Mouse (Mus musculus) lung, embryonic 15.5 days (tissue): Measurements from ENCODE around the gene Rreb1. TPM values are rescaled to one million over a fixed set of nuclear protein-coding genes. Genes with fewer than 3 reads are reported as not detected.

ENCODE experiments used
- ATAC-seq: fragments of 200-750 bp; cut with Nextera tagmentation; 2 replicates; pipeline ENCODE4 v1.8.0; 2017; ENCODE audit warnings: moderate number of reproducible peaks, borderline replicate concordance; ENCODE audit not compliant: low FRiP score, low TSS enrichment; ENCODE audit errors: extremely low read depth
- H3K27ac ChIP-seq: fragments of 300-500 bp; sonication (generic); 2 replicates; pipeline ENCODE4 v1.5.1; 2015; ENCODE audit warnings: moderate library complexity, mild to moderate bottlenecking, inconsistent platforms
- H3K27me3 ChIP-seq: fragments of 300-500 bp; sonication (generic); 2 replicates; pipeline ENCODE4 v1.6.1; 2015; ENCODE audit warnings: inconsistent platforms
- H3K36me3 ChIP-seq: fragments of 300-500 bp; sonication (generic); 2 replicates; pipeline ENCODE4 v1.6.1; 2015; ENCODE audit warnings: inconsistent platforms
- H3K4me1 ChIP-seq: fragments of 300-500 bp; sonication (generic); 2 replicates; pipeline ENCODE4 v1.6.1; 2015; ENCODE audit warnings: inconsistent platforms
- H3K4me2 ChIP-seq: fragments of 300-500 bp; sonication (generic); 2 replicates; pipeline ENCODE4 v1.6.1; 2015; ENCODE audit warnings: inconsistent platforms, mild to moderate bottlenecking, moderate library complexity
- H3K4me3 ChIP-seq: fragments of 300-500 bp; sonication (generic); 2 replicates; pipeline ENCODE4 v1.5.1; 2015; ENCODE audit warnings: mild to moderate bottlenecking, inconsistent platforms
- H3K9ac ChIP-seq: fragments of 300-500 bp; sonication (generic); 2 replicates; pipeline ENCODE4 v1.6.1; 2015; ENCODE audit warnings: inconsistent platforms
- H3K9me3 ChIP-seq: fragments of 300-500 bp; sonication (generic); 2 replicates; pipeline ENCODE4 v1.6.1; 2016; ENCODE audit warnings: inconsistent platforms
- WGBS: fragments of 180-500 bp; shearing (Covaris S2); methylation state at CpG from one replicate; pipeline ENCODE4 v1.1.7; 2015; 5-methylcytosine and 5-hydroxymethylcytosine counted together
- polyA plus RNA-seq: library from polyadenylated mRNA; unstranded; fragments of >200 nt; fragmentation: Nextera tagmentation; extraction: Ambion mirVana; gene quantifications from 2 replicates; pipeline ENCODE4 v1.2.1, GENCODE M21; 2015

Rreb1 gene
- polyA plus RNA-seq, 1 experiment from 2014 or later, result 17.9 TPM

DNA sequence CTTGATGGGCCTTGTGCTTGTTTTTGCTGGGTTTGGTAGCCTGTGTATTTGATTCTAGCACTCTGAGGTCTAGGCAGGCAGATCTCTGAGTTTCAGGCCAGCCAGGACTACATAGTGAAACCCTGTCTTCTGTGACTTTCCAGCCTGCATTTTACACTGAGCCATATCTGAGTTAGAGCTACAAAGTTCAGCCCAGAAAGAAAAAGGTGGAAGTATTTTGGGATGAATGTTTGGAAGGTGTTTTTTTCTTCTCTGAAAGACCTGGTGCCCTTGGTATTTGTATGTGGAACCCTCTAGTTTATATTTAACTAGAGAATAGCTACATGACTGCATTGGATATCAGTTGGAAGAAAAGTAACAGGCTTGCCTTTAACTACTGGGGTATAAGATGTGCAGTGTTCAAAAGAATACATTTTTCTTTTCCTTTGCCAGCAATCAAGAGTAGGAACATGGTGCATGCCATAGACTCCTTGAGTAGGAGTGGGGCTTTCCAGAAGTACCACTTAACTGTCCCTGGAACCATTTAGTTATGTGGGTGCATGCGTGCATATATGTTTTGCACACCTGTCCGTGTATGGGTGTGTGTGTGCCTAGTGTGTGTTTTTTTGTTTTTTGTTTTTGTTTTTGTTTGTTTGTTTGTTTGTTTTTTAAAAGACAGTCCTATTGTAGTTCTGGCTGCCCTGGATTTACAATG is 94.1 kb downstream of the Rreb1 start:
- WGBS, result 63% methylated on average over 2 of the region's 2 CpGs

DNA sequence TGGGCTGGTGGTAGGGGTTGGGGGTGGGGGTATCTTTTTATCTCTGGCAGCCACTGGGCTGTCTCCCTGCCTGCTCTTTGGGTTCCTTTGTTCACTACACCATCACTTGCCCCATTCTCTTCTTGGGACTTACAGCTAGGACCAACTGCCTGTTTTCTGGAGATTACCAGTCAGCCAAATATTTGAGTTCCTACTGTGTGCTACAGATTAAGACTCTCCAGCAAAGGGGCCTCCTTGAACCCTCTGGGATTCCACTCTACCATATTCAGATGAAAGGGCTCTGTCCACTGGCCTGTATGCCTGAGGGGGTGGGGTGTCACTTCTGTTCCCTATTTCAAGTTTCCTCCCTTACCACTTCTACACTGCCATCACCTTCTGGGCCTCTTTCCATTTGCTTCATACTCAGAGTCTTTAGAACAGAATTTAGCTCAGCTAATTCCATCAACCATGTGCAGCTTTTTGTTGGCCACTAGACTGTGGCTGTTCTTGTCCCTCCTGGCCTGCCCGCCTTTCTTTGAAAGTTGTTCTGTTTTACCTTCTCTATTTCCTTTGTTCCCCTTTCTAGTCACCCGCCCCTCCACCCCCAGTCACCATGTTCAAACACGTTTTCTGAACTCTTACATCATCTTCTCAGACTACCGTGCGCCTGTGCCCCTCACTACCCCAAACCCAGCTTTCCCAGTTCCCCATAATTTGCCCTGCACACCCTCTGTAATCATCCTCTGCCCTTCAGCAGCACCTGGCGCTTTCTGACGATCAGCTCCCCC is 95.1 kb downstream of the Rreb1 start:
- Histone ChIP-seq H3K36me3 (no peaks in the 10 kb centered on the region), H3K4me3 (no peak overlapping the region), H3K9me3 (no peaks in the 10 kb centered on the region), H3K27ac (peak overlapping the region; percentile 25; the same call in 1 of the 2 replicates), H3K4me2 (no peak overlapping the region), H3K27me3 (no peaks in the 10 kb centered on the region), H3K9ac (no peak overlapping the region), H3K4me1 (peaks cover 43% of the 10 kb centered on the region; the same call in 1 of the 2 replicates)
- 61% methylated on average over 7 of the region's 7 CpGs for WGBS
- ATAC-seq, result no peak

More for the DNA sequence above, 94.1 kb downstream of the Rreb1 start:
- ATAC-seq, result no peak
- Histone ChIP-seq H3K27ac (peak overlapping the region; percentile 49; the same call in 1 of the 2 replicates), H3K9ac (no peak overlapping the region), H3K9me3 (no peaks in the 10 kb centered on the region), H3K36me3 (no peaks in the 10 kb centered on the region), H3K4me3 (no peak overlapping the region), H3K4me1 (peaks cover 41% of the 10 kb centered on the region), H3K27me3 (no peaks in the 10 kb centered on the region), H3K4me2 (no peak overlapping the region)

DNA sequence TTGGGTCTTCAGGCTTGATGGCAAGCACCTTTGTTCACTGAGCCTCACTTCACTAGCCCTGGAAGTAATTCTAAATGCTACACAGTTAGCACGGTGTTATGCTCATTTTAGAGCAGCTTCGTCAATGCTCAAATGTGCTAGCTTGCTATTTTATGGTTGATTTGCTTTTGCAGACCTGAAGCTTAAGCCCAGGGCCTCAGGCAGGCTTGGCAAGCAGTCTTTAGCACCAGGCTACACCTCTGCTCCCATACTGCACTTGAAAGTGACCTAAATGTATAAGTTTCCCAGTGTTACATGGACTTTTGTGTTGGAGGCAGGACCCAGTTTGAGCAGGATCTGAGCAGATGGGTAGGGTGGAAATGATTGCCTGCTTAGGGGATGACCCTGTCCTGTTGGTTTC is 97.7 kb downstream of the Rreb1 start:
- 94% methylated on average over 2 of the region's 2 CpGs for WGBS
- H3K4me3 ChIP-seq, result no peak overlapping the region
- H3K9me3 ChIP-seq, result no peaks in the 10 kb centered on the region
- peaks cover 56% of the 10 kb centered on the region for H3K4me1 ChIP-seq
- no peak overlapping the region for H3K9ac ChIP-seq
- no peaks in the 10 kb centered on the region for H3K27me3 ChIP-seq
- H3K36me3 ChIP-seq, result no peaks in the 10 kb centered on the region
- ATAC-seq, result no peak
- no peak overlapping the region for H3K4me2 ChIP-seq
- no peak overlapping the region for H3K27ac ChIP-seq

DNA sequence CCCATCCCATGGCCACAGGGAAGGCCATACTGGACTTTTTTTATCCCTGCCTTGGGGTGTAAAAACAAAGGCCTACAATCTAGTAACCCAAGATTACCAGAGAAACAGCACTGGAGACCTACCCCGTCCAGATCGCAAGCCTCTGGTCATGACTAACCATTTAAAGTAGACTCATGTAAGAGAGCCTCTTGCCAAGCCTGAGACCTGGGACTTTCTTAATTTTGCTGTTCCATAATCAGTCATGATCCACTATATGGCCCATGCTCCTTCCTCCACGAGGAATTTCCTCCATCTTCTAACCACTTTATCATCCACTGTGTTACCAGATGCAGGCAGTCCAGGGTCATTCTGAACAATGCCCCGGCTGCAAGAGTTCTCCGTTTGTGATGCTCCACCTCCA is 98.2 kb downstream of the Rreb1 start:
- H3K9me3 ChIP-seq, result no peaks in the 10 kb centered on the region
- no peaks in the 10 kb centered on the region for H3K27me3 ChIP-seq

DNA sequence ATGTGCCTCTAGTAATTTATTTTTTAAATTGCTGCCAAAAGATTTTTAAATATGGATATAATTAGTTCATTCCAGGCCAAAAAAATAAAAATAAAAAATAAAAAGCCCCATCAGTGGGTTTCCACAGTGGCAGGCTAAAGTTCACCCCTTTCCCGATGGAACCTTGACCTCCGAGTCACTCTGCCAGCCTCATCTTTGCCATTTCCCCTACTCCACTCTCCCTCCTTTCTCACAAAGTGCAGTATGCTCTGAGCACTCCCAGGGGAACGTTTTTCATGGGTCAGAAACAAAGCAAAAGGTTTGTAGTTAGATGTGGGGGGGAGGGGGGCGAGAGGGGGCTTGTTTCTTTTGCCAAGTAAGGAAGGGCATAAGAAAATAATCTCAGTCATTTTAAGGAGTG is 98.6 kb downstream of the Rreb1 start:
- Histone ChIP-seq H3K4me1 (peaks cover 59% of the 10 kb centered on the region), H3K27me3 (no peaks in the 10 kb centered on the region), H3K9me3 (no peaks in the 10 kb centered on the region), H3K27ac (no peak overlapping the region), H3K36me3 (no peaks in the 10 kb centered on the region), H3K9ac (no peak overlapping the region), H3K4me2 (no peak overlapping the region), H3K4me3 (no peak overlapping the region)
- 61% methylated on average over 4 of the region's 4 CpGs for whole genome bisulfite sequencing
- no peak for ATAC-seq

More for the DNA sequence above, 98.2 kb downstream of the Rreb1 start:
- Histone ChIP-seq H3K4me2 (no peak overlapping the region), H3K36me3 (no peaks in the 10 kb centered on the region), H3K9ac (no peak overlapping the region), H3K27ac (no peak overlapping the region), H3K4me3 (no peak overlapping the region), H3K4me1 (peaks cover 57% of the 10 kb centered on the region)
- 60% methylated on average over 5 of the region's 5 CpGs for WGBS
- ATAC-seq, result no peak

DNA sequence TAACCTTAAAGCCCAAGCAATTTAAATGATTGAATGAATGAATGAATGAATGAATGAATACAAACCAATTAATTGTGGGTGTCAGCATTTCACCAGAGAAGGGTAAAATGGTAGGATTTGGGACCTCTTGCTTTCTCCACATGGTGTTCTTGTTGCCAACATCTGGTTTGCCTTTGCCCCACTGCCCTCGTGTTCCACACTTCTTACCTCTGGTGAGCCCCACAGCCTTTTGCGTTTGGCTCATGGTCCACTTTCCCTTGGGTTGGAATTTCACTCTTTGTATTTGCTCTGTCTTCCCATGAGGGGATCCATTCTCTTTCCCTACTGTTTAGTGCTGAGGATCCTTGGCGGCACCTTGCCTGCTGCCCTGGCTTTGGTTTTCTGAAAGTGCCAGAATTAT is 99.0 kb downstream of the Rreb1 start:
- no peaks in the 10 kb centered on the region for H3K9me3 ChIP-seq
- no peak overlapping the region for H3K9ac ChIP-seq
- H3K4me3 ChIP-seq, result no peak overlapping the region
- H3K4me1 ChIP-seq, result peaks cover 63% of the 10 kb centered on the region
- H3K27ac ChIP-seq, result no peak overlapping the region
- no peak for ATAC-seq
- WGBS, result 63% methylated on average over 3 of the region's 3 CpGs
- no peak overlapping the region for H3K4me2 ChIP-seq
- H3K27me3 ChIP-seq, result no peaks in the 10 kb centered on the region
- H3K36me3 ChIP-seq, result no peaks in the 10 kb centered on the region

DNA sequence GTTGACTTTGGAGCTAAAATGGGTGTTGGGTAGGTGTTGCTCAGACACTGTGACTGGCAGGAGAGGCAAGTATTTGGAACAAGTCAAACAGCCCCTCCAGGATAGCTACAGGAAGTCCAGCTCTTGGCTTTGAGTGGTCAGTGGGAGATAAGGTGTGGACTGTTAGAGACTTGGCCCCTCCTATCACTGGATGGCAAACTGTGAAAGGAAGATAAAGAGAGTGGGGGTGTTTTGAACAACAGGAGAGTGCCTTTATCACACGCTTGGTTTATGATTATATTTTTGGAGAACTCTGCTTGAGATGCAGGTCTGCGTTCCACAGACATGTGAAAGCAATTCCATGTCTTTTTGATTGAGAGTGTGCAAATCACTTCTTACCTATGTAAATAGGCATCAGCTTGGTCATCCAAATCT is 100.7 kb downstream of the Rreb1 start:
- peaks cover 67% of the 10 kb centered on the region for H3K4me1 ChIP-seq
- H3K27me3 ChIP-seq, result no peaks in the 10 kb centered on the region
- H3K36me3 ChIP-seq, result no peaks in the 10 kb centered on the region
- no peak overlapping the region for H3K4me2 ChIP-seq
- WGBS, result 51% methylated on average over 2 of the region's 2 CpGs
- no peak overlapping the region for H3K4me3 ChIP-seq
- no peak for ATAC-seq
- H3K9me3 ChIP-seq, result no peaks in the 10 kb centered on the region
- H3K9ac ChIP-seq, result no peak overlapping the region
- H3K27ac ChIP-seq, result peak overlapping the region; percentile 45

DNA sequence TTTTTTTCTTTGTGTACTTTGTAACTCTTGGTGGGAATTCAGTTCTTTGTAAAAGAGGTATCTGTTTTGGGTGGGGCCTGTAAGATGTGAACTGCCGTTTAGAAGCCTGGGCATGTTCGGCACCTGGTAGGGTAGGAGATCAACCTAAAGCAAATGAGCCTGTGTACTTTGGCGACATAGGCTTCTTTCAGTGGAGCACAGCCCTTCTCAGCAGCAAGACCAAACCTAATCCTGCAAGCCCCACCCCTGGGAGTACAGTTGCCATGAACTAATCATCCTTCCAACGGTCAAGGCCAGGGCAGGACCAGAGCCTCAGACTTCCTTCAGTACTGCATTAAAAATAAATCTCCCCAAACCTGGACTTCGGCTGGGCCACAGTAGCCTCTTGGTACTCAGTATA is 101.4 kb downstream of the Rreb1 start:
- Histone ChIP-seq H3K4me3 (no peak overlapping the region), H3K36me3 (no peaks in the 10 kb centered on the region), H3K4me2 (no peak overlapping the region), H3K9me3 (no peaks in the 10 kb centered on the region), H3K9ac (no peak overlapping the region), H3K27me3 (no peaks in the 10 kb centered on the region), H3K4me1 (peaks cover 67% of the 10 kb centered on the region), H3K27ac (peak overlapping the region; percentile 45)
- 37% methylated on average over 5 of the region's 5 CpGs for WGBS
- no peak for ATAC-seq

DNA sequence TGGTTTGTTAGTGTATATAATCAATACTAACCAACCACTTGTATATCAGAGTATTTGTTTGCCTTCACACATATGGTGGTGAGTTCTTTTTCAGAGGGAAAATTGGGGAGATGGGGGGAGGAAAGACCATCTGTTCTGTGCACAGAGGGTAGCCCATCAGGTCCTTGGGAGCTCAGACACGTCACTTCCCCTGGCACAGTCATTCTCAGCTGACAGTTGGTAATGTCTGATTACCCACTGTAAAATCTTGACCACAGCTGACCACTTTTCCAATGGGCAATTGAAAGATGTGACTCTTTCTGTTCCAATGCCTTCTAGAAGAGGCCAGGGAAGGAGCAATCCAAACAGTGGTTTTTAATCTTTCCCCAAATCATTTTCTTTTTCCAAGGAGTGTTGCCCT is 101.8 kb downstream of the Rreb1 start:
- Histone ChIP-seq H3K4me3 (no peak overlapping the region), H3K9ac (no peak overlapping the region), H3K9me3 (no peaks in the 10 kb centered on the region), H3K27ac (peak overlapping the region; percentile 45), H3K4me1 (peaks cover 67% of the 10 kb centered on the region), H3K27me3 (no peaks in the 10 kb centered on the region), H3K4me2 (0 out of 2 replicates have a peak overlapping the region, but pooled peaks have one; percentile 23), H3K36me3 (no peaks in the 10 kb centered on the region)
- 47% methylated on average over 1 of the region's 1 CpGs for WGBS
- no peak for ATAC-seq

DNA sequence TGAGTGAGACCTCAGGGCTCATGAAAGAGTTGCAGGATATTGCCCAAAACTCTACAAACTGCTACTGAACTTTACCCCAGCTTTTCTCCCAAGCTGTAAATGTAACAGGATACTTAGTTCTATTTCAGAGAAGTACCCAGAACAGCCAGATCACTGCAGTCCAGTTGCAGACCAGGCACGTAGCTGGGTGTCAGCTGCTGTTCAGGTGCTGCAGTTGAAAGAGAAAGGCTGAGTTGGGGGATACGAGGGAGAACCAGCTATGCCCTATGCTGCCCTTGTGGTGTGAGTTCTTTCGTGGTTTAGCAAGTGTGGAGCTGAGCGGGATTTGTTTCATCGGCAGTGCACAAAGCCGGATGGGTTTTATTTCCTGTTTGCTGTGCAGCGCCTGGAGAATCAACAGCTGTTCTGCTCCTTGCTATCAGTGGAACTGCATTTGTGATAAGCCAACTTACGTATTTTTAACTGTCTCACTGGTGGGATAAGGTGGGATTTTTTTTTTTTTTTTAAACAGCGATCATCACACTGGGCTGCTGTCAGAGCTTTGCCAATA is 102.5 kb downstream of the Rreb1 start:
- Histone ChIP-seq H3K27me3 (no peaks in the 10 kb centered on the region), H3K4me2 (peak overlapping the region; percentile 23; the same call in 1 of the 2 replicates), H3K9ac (no peak overlapping the region), H3K27ac (peak overlapping the region; percentile 45), H3K9me3 (no peaks in the 10 kb centered on the region), H3K36me3 (no peaks in the 10 kb centered on the region), H3K4me3 (no peak overlapping the region), H3K4me1 (peaks cover 67% of the 10 kb centered on the region)
- no peak for ATAC-seq
- 19% methylated on average over 9 of the region's 9 CpGs for WGBS

DNA sequence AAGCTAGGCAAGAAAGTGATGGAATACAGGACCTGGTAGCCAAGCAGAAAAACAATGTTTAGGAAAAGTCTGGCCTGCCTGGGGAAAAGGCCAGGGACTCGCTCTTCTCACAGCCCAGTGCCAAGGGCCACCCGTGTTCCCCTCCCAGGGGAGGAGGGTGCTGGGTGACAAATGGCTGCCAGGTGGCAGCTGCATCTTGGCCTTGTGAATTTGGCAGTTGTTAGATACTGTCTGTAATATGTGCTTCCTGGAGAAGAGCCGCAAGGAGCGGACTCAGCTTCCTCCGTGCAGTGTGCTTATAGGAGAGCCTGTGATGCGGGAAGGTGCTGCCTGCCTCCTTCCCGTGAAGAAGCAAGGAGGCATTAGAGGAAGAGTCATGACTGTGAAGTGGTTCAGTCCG is 104.3 kb downstream of the Rreb1 start:
- no peaks in the 10 kb centered on the region for H3K27me3 ChIP-seq
- peaks cover 55% of the 10 kb centered on the region for H3K4me1 ChIP-seq
- no peaks in the 10 kb centered on the region for H3K9me3 ChIP-seq
- H3K4me2 ChIP-seq, result no peak overlapping the region
- no peak overlapping the region for H3K4me3 ChIP-seq
- peak; percentile 78 for ATAC-seq
- H3K9ac ChIP-seq, result no peak overlapping the region
- H3K27ac ChIP-seq, result peak overlapping the region; percentile 51; the same call in 1 of the 2 replicates
- no peaks in the 10 kb centered on the region for H3K36me3 ChIP-seq
- 39% methylated on average over 8 of the region's 8 CpGs for whole genome bisulfite sequencing

DNA sequence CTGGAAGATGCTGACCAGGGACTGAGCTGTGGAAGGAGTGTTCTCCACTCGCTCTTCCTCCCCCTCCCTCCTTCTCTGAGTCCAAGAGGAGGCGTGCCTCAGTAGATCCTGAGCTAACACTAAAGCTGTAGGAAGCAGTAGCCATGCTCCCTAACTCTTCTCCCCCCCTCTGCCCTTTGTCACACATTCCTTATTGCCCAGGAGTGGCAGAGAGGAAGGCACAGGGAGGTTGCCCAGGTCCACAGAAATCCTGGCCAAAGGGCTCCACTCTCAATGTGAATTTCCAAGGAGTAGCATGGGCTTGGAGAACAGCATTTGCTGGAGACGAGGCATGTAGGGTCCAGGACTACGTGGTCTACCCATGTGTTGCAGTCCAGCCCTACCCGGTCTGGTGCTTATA is 104.8 kb downstream of the Rreb1 start:
- WGBS, result 67% methylated on average over 5 of the region's 5 CpGs
- peaks cover 56% of the 10 kb centered on the region for H3K4me1 ChIP-seq
- H3K36me3 ChIP-seq, result 0 out of 2 replicates have a peak, but pooled peaks cover 3% of the 10 kb centered on the region
- no peak overlapping the region for H3K4me3 ChIP-seq
- H3K9ac ChIP-seq, result no peak overlapping the region
- no peaks in the 10 kb centered on the region for H3K27me3 ChIP-seq
- H3K9me3 ChIP-seq, result no peaks in the 10 kb centered on the region
- peak; percentile 29; the same call in 1 of the 2 replicates for ATAC-seq
- no peak overlapping the region for H3K4me2 ChIP-seq
- H3K27ac ChIP-seq, result peak overlapping the region; percentile 51
